Mouse (Mus musculus) large intestine, adult 2 months (tissue): Measurements from ENCODE around the gene Asna1. TPM values are rescaled to one million over a fixed set of nuclear protein-coding genes. Genes with fewer than 3 reads are reported as not detected.

Experiments
- DNase-seq: peaks from one replicate; pipeline ENCODE4 v3.0.0-alpha.2; 2012; ENCODE audit warnings: low read depth, low spot score
- WGBS: fragments of 180-500 bp; shearing (Covaris S2); methylation state at CpG from one replicate; pipeline ENCODE4 v1.1.7; 2018; 5-methylcytosine and 5-hydroxymethylcytosine counted together
- polyA plus RNA-seq: library from polyadenylated mRNA; depleted of rRNA; stranded (reverse); fragments of >200 nt; gene quantifications from 2 replicates; pipeline ENCODE4 v1.2.3, GENCODE M21; 2012; rRNA removed

The Asna1 gene
- 142 and 146 TPM in 2 replicates for polyA plus RNA-seq

GRCm38 (mm10) chr8:85025098-85025932, at the start of gene Asna1:
Asna1 (minus strand) TSS chr8:85025281.
- peak; percentile 92 for DNase-seq
- WGBS, result 1% methylated on average over 30 of the region's 30 CpGs

- WGBS, result 91% methylated on average over 10 of the region's 10 CpGs
Measured at GRCm38 (mm10) chr8:85074617-85075016, 49.5 kb upstream of the Asna1 start.

GRCm38 (mm10) chr8:85074167-85074566, 49.1 kb upstream of the Asna1 start:
- 75% methylated on average over 10 of the region's 10 CpGs for WGBS

More at GRCm38 (mm10) chr8:85074617-85075016, 49.5 kb upstream of the Asna1 start:
- DNase-seq, result no peak

GRCm38 (mm10) chr8:85073041-85073612, 48.0 kb upstream of the Asna1 start:
- WGBS, result 93% methylated on average over 15 of the region's 15 CpGs
- no peak for DNase-seq

More at GRCm38 (mm10) chr8:85074167-85074566, 49.1 kb upstream of the Asna1 start:
- no peak for DNase-seq

- 30% methylated on average over 9 of the region's 9 CpGs for WGBS
- DNase-seq, result no peak
Measured at GRCm38 (mm10) chr8:85072364-85072929, 47.4 kb upstream of the Asna1 start.

GRCm38 (mm10) chr8:85071514-85072281, 46.6 kb upstream of the Asna1 start, which contains the start of gene Dhps:
Dhps (plus strand) TSS chr8:85071757.
- under 1% methylated on average over 68 of the region's 68 CpGs for WGBS
- peak; percentile 67 for DNase-seq

GRCm38 (mm10) chr8:85071041-85071440, 46.0 kb upstream of the Asna1 start:
- no peak for DNase-seq
- WGBS, result 63% methylated on average over 5 of the region's 5 CpGs

- no peak for DNase-seq
Measured at GRCm38 (mm10) chr8:85067982-85068381, 42.9 kb upstream of the Asna1 start, which contains the start of gene Gm5741. Gm5741 (minus strand) TSS chr8:85067982.

- no peak for DNase-seq
- 95% methylated on average over 2 of the region's 2 CpGs for WGBS
Measured at GRCm38 (mm10) chr8:85067155-85067554, 42.1 kb upstream of the Asna1 start.

GRCm38 (mm10) chr8:85065213-85065612, 40.1 kb upstream of the Asna1 start:
- 21% methylated on average over 2 of the region's 2 CpGs for WGBS
- no peak for DNase-seq

- WGBS, result 92% methylated on average over 4 of the region's 4 CpGs
- DNase-seq, result no peak
Measured at GRCm38 (mm10) chr8:85062603-85063002, 37.5 kb upstream of the Asna1 start.

- peak; percentile 84 for DNase-seq
- WGBS, result under 1% methylated on average over 53 of the region's 53 CpGs
Measured at GRCm38 (mm10) chr8:85059879-85060616, 35.0 kb upstream of the Asna1 start, which contains the start of gene Fbxw9. Fbxw9 (plus strand) TSS chr8:85060055.

GRCm38 (mm10) chr8:85057367-85057766, 32.3 kb upstream of the Asna1 start:
- 64% methylated on average over 7 of the region's 7 CpGs for WGBS
- DNase-seq, result no peak

GRCm38 (mm10) chr8:85043619-85044018, 18.5 kb upstream of the Asna1 start:
- 87% methylated on average over 6 of the region's 6 CpGs for WGBS
- no peak for DNase-seq

- DNase-seq, result no peak
- 1% methylated on average over 57 of the region's 57 CpGs for WGBS
Measured at GRCm38 (mm10) chr8:85037681-85038531, 12.8 kb upstream of the Asna1 start.

GRCm38 (mm10) chr8:85037366-85037680, 12.2 kb upstream of the Asna1 start:
- WGBS, result 1% methylated on average over 14 of the region's 14 CpGs
- no peak for DNase-seq

GRCm38 (mm10) chr8:85036718-85037365, 11.8 kb upstream of the Asna1 start, which contains the start of gene Tnpo2:
Tnpo2 (plus strand) TSS chr8:85036915.
- WGBS, result under 1% methylated on average over 59 of the region's 59 CpGs
- peak; percentile 95 for DNase-seq

GRCm38 (mm10) chr8:85036381-85036717, 11.3 kb upstream of the Asna1 start:
- no peak for DNase-seq
- 0% methylated on average over 9 of the region's 9 CpGs for WGBS
